Mouse (Mus musculus): Measurements from ENCODE around the gene Crp.
A peak's percentile ranks its signal among the peaks of the same experiment; 100 is the strongest.

The Crp gene

DNA sequence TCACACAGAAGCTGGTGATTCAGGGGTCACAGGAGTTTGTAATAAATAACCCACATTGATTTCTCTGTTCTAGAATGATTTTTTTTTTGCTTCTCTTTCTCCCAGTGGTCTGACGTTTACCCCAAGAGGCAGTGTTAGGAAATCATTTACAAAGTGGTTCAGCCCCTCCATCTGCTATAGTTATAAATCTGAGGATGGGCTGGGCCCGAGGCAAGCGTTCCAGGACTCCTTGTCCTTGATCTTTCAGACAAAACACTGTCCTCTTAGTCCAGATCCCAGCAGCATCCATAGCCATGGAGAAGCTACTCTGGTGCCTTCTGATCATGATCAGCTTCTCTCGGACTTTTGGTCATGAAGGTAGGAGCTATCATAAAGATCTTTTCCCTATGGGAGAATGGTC lies at the start of gene Crp:
TSS of gene Crp (plus strand) at position 212 of the 400 bp plus-strand sequence.
- DNase-seq (ENCODE audit: low read depth), result no peak

DNA sequence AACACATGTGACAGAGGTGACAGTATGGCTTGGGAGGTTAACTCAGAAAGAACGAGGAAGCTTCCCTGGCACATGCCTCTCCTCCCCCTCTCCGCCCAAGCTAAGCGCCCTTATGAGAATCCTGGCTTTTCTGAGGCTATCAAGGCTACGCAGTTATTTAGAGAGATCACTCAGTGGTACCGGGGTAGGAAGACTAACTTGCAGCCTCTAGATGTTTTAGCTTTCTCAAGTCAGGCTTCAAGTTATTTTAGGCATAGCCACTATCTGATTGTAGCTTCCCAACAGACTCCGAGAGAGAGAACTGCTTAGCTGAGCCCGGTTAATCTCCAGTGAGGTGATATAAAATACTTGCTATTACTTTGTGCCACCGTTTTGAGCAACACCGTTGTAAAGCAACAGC lies 48.5 kb upstream of the Crp start:
- DNase-seq (ENCODE audit: low read depth), result no peak

DNA sequence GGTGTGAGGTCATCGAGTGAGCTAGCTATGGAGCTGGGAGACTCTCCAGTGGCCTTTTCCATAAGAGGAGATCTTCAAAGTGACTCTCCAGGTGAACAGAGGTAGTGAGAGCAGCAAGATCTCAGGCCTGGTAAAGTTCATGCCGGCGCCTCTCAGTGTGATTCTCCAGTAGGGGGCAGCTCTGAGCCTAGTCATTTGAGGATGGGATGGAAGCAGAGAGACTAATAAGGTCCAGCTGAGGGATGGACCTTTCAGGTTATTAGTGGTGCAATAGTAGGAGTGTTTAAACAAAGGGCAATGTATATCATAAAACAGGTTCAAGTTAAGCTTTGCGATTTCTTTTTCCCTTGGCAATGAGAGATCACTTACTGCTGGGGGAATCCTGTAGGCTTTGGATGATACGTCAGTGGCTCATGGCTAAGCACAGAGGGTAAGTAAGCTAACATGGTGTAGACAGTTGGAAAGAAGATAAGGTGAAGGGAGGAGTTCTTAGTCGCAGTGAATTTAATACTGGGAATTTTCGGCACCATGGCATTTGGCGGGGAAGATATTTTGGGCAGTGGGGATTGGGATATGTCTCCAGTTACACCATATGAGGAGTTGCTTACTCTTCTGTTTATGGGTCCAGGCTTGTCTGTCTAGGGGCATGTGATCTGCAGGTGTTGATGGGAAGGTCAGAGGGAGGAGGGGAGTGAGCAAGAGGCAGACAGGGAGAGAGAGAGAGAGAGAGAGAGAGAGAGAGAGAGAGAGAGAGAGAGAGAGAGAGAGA lies 47.2 kb upstream of the Crp start:
- DNase-seq (ENCODE audit: low read depth), result peak; percentile 58

DNA sequence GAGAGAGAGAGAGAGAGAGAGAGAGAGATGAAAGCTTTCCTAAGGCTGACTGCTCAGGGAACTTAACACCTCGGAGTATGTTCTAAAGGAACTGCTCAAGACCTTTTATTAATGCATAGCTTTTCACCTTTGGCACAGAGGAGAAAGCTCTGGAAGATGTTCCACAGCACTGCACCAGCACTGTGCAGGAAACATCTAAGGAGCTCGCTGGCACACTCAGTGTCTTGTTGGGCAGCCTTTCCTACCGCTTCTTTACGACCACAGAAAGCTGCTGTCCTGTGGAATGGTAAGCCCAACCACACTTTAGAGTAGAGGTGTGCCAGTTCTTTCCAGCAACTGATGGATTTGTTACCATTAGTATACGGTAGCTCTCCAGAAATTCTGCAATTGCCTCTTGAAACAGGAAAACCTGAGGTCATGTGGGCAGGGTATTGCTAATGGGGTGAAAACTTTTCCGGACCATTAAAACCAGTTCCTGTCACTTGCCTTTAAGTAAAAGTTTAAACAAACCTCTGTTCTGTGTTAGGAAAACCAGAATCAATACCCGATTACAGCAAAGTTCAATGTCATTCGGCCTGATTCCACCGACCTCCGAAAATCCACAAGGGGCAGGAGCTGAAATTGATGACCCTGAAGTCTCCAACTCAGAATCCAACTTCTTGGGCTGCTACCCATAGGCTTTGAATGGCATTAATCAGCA lies 46.4 kb upstream of the Crp start:
- no peak for DNase-seq (ENCODE audit: low read depth)

DNA sequence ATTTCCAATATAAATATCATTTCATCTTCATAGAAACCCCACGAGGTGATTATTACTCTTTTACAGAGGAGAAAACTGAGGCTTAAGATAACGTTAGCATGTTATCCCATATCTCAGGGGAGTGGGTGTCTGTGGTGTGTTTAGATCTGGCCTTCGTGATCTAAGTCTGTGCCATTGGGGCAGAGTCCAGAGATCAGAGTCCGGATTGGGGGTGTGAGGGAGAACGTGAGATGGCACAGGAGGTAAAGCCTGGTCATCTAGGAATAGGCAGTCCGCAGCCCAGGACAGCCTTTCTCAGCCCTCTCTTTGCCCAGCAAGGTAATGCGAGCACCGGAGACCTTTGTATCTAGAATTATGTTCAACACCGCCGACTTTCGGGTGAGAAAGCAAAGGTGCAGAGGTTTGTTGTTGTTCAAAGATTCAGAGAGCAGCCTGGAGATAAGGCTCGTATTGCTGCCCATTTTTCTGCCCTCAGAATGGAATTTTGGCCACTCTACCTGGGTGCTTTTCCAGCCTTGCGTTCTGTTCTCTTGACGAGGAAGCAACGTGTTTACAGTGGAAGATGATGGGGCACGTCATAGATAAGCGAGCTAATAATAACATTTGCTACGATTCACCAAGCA lies 45.7 kb upstream of the Crp start:
- DNase-seq (ENCODE audit: low read depth), result no peak

DNA sequence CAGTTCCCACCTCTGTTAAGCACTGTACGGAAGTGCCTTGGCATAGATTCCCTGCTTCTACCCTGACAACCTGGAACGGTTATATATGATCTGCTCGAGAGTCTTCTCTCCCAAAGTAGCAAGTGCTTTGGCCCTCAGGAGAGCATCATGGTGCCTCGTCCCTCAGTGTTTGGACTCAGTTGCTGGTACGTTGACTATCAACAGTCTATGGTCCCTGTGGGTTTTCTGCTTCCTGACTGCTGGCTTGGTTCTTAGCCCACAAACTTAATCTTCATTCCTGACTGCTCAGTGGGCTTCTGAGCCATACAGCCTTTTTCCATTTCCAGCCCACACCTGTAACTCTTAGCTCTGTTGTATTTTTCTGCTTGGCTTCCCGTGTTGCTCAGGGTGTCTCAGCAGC lies 44.0 kb upstream of the Crp start:
- peak; percentile 82 for DNase-seq (ENCODE audit: low read depth)

DNA sequence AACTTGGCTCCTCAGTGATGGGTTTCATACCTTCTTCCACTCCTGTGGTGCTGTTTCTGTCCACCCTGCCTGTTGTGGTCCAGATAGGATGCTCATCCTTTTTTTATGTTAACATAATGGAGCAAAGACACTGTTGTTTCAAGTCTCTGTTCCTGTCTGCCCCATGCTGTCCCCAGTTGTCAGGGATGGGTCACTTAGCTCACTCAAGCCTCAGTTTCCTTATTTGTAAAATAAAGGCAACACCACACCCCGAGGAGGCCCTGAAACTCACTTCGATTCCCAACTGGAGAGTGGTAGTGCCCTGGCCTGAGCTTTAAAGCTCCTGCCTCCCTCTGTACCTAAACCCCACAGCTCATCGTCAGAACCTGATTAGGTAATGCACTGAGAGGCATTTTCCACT lies 40.6 kb upstream of the Crp start:
- no peak for DNase-seq (ENCODE audit: low read depth)

DNA sequence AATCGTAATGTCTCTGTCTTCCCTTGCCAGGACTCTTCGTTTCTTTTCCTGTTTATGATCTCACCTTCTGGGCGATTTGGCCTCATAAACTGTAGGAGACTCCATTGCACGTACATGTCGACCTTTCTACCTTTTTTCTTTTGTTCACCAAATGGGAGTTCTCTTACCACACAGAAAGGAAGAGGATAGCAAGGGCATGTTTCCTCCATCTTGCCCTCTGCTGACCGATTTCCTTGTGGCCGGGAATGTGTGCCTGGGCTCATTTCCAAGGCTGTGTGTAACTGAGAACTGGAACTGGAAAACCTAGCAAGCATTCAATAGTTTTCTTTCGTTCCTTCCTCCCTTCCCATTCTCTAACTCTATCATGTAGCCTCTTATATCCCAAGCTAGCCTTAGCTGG lies 38.2 kb upstream of the Crp start:
- DNase-seq (ENCODE audit: low read depth), result no peak

DNA sequence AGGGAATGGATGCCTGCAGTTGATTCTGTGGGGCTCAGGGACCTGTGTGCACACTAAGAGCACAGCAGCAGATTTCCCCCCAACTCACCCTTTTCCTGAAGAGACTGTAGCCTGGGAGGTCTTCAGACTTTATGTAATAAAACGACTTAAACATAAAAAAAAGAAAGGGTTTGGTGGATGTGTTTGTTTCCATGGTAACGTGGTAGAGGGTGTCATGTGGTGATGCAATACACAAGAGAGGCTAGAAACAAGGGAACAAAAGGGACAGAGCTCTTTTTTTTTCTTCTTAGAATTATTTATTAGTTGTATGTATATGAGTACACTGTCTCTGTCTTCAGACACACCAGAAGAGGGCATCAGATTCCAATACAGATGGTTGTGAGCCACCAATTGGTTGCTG lies 32.4 kb upstream of the Crp start:
- DNase-seq (ENCODE audit: low read depth), result no peak

DNA sequence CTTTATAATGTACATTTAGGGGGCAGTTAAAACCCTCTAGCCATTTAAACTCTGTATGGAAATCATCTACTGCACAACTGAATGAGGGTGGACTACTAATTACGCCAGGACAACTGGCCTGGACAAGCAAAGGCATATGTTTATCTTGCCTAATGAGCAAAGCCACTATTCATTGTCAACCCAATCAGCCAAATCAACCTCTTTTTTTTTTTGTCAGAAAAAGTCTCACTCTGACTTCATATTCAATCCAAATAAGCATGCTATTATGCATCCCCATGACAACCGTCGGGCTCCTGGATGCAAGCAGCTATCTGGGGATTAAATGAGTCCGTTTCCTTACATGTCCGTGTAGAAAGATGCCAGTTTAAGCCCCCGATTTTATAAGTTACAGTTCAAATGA lies 30.3 kb upstream of the Crp start:
- DNase-seq (ENCODE audit: low read depth), result no peak

DNA sequence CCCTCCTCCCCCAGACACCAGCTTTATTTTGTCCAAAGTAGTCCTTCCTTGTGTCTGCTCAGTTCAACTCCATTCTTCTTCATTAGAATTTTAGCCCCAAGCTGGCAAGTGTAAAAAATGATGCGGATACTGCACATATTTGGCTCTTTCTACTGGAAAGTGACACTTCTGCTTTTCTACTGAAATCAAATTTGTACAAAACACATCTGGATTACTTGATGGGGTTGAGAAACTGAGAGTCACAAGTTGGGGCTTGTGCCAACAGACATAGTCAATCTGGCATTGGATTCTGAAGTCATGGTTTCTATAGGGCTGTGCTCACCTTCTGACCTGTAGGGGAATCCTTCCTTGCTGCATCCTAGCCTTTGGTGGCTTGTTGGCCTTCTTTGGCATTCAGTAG lies 27.1 kb upstream of the Crp start:
- no peak for DNase-seq (ENCODE audit: low read depth)

DNA sequence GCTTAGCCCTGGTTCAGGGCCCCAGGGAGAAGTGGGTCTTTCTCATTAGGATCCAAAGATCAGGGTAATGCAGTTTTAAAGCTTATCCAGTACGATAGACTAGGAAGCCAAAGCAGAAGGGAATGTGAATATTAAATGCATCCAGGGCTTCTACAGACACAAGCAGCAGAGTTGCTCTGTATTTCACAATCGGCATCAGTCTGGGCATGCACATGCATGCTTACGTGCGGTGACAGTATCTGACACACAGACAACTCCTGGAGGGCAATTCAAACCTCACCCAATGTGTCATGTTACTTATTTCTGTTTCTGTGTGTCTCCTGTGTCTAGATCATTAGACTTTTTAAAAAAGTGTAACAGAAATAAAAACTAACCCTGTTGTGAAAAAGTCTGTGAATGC lies 17.1 kb upstream of the Crp start:
- no peak for DNase-seq (ENCODE audit: low read depth)

DNA sequence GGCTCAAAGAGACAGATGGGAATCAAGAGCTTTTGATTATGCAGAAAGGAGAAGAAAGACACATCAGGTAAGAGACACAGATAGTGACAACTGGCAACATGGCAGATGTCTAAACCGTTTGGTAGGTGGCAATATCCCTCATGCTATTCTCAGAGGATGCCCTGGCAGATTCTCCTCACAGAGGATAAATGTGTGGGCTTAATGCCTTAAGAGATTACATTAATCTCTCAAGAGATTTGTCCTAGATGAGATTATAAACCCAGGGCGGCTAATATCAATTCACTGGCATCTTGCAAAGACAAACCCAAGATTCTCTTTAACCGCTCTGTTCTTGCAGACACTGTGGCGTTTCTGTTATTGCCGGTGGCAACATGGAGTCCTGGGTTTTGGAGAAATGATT lies 14.3 kb upstream of the Crp start:
- DNase-seq (ENCODE audit: low read depth), result no peak

DNA sequence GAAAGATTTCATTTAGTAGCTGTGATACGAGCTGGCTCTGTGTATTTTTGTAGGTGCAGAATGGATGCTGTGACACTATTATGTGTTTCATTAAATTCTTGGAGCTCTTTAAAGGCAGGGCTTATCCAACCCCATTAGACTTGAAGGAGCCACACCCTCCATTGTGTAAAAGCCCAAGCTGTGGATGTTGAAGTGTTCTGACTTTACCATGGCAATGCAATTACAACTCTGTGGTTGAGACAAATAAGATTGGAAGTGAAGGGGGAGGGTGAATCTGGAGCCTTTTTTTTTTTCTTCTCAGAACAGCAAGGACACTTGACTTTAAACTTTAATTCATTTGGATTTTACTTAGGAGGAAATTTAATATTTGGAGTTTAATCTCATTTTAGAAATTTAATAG lies 13.9 kb upstream of the Crp start:
- DNase-seq (ENCODE audit: low read depth), result no peak

DNA sequence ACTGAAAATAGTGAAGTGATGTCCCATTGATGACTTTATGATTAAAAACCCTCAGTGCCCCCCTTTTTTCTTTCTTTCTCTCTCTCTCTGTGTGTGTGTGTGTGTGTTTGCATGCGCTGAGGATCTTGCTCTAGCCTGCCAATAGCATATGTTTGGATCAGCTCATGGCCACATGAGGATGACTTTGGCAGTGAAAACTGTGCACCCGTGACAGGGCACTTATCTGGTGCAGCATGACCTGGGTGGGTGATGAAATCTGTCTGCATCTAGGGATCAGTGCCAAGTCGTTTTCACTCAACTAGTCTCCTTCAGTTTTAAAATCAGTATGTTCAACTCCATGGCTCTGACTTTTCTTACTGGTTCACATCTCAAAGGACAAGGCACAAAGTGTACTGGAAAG lies 12.7 kb upstream of the Crp start:
- DNase-seq (ENCODE audit: low read depth), result no peak

DNA sequence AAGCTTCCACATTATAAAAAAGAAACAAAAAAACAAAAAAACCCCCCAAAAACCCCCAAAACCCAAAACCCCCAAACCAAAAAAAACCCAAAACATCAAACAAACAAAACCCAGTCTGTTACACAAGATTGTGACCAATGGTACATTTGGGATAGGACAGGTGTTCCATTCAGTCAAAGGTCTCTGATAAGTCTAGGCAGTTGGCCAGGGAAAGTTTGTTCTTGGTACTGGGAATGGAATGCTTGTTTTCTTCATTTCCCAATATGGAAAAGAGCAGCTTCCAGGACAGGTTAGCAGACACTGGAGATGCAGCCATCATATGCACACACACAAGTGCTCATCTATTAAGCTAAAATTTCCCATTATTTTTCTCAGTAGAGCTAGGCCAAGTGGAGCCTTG lies 433 bp upstream of the Crp start:
- no peak for DNase-seq (ENCODE audit: low read depth)

DNA sequence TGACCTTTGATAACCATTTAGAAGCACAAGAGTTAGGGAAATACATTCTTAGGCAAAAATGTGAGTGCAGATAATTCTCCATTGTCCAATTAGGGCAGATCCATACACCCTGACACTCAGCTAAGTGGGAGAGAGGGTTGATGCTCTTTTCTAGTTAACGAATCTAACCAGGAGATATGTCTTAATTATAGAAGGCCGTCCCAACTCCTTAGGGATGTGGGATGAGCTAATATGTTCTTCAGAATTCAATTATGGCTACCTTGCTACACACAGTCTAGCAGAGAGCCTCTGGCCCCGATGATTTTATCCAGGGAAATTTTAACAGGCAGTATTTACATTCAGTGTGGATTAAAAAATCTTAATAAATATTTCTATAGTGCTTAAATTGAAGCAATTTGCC lies 3.0 kb downstream of the Crp start:
- DNase-seq (ENCODE audit: low read depth), result no peak

DNA sequence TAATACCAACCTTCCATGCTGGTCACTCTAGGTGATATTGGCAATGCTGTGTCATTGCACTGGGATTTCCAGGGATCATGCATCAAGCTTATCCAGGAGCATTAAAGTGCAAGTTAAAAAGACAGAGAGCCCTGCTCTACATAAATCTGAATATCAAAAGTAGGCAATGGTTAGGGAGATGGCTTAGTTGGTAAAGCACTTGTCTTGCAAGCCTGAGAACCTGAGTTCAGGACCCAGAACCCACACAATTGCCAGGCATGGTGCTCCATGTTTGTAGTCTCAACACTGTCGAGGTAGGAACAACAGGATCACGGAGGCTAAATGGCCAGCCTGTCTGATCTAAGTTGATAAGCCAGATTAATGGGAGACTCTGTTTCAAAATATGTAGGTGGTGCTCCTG lies 3.5 kb downstream of the Crp start:
- no peak for DNase-seq (ENCODE audit: low read depth)

DNA sequence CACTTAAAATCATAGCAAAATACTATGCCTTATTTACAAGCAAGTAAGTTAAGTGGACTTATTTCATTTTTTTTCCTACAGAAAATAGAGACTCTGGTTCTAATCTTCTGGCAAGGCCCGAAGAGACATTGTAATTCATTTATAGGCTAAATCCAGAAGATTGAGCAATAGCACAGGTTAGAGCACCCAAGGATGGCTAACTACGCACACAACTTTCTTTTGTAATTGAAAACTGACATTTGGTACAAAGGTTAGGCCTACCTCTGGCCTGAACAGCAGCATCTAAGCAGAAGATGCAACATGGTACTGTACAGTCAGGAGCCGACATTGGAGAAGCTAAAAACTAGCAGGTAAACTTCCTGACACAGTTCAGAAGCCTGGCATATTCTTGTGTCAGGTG lies 4.0 kb downstream of the Crp start:
- no peak for DNase-seq (ENCODE audit: low read depth)

DNA sequence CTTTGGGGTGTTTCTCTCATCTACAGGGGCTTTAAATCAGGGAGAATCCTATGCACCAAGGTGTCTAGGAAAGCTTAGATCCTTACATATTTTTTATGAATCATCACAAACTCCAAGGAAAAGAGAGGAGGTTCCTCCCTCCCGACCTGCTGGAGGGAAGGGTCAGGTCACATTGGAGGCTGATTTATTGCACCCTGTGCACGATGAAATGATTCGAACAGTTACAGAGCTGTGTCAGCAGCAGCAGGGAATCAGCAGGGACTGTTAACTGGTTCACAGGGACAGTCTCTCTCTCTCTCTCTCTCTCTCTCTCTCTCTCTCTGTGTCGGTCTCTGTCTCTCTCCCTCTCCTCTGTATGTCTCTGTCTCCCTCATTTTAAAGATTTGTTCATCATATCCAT lies 6.9 kb downstream of the Crp start:
- no peak for DNase-seq (ENCODE audit: low read depth)

DNA sequence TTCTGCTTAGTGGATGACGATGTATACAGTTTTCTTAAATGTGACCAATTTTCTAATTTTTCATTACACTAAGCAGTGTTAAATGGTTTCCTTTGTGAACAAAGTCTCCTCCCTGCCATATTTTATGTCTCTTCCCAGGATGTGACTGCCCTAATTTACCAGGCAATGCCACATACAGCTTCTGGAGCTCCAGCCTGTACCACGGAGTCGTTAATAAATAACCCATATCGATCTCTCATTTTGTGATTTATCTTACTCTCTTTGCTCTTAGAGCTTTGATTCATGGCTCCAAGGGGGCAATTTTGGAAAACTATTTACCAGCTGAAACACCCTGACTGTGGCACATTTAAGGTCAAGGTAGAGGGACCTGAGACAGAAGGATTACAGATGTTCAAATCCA lies 8.4 kb downstream of the Crp start:
- DNase-seq (ENCODE audit: low read depth), result no peak

DNA sequence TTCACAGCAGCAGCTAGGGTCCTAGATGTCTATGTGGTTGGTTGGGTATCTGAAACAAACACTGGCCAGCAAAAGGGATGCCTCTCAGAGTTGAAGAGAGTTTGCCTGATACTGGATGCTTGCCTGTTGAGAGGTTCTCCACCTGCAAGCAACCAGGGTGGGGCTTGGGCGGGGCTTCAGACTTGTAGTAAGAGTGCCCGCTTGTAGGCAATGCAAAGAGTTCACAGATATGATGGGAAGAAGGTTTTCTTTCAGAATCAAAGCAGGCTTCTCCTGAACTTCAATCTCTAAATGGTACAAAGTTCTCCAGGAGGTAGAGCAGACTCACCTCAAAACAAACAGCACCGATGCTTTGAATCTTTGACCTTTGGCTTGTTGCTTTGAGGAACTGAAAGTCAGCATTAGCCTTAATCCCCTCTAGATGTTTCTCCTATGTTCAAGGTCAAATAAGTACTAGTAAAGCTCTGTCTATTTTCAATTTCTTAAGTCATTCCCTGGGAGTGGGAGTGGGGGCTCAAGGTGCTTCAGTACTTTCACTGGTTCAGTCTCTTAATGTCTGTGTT lies 12.0 kb downstream of the Crp start:
- DNase-seq (ENCODE audit: low read depth), result no peak

DNA sequence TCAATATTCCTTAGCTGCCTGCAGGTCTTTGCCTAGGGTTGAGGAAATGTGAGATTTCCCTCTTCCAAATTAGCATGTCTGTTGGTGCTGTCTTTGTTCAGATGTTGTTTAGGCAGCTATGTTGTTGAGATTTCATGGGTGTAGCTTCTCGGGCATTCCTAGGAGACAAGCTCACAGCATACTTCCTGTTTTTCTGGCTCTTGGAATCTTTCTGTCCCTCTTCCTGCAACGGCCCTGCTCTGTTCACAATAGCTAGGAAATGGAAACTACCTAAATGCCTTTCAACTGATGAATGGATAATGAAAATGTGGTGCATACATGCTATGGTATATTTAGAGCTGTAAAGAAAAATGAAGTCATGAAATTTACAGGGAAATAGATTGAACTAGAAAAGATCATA lies 13.5 kb downstream of the Crp start:
- no peak for DNase-seq (ENCODE audit: low read depth)

Measured in 416B (cell line).